Mouse (Mus musculus) midbrain, postnatal 0 days (tissue): ENCODE results near the gene Pard3b. TPM values are rescaled to one million over a fixed set of nuclear protein-coding genes. Genes with fewer than 3 reads are reported as not detected.

Experiments used
- ATAC-seq: fragments of 200-750 bp; cut with Nextera tagmentation; 2 replicates; pipeline ENCODE4 v1.8.0; 2017; ENCODE audit warnings: moderate number of reproducible peaks, mild to moderate bottlenecking, moderate TSS enrichment, moderate library complexity; ENCODE audit not compliant: low FRiP score
- DNase-seq: peaks from one replicate; pipeline ENCODE4 v3.0.0-alpha.2; 2015; ENCODE audit warnings: low spot score
- H3K27ac ChIP-seq: fragments of 300-500 bp; sonication (generic); 2 replicates; pipeline ENCODE4 v1.5.1; 2014; ENCODE audit warnings: low read depth, mild to moderate bottlenecking, low read length, mixed read lengths
- H3K27me3 ChIP-seq: fragments of 300-500 bp; sonication (generic); 2 replicates; pipeline ENCODE4 v1.6.1; 2014; ENCODE audit warnings: low read length, control low read depth, mixed read lengths; ENCODE audit not compliant: insufficient read depth
- H3K36me3 ChIP-seq: fragments of 300-500 bp; sonication (generic); 2 replicates; pipeline ENCODE4 v1.6.1; 2014; ENCODE audit warnings: low read length, control low read depth, mixed read lengths; ENCODE audit not compliant: insufficient read depth
- H3K4me1 ChIP-seq: fragments of 300-500 bp; sonication (generic); 2 replicates; pipeline ENCODE4 v1.6.1; 2014; ENCODE audit warnings: mild to moderate bottlenecking, control low read depth, antibody characterized with exemption, low read length, mixed read lengths; ENCODE audit not compliant: insufficient read depth
- H3K4me2 ChIP-seq: fragments of 300-500 bp; sonication (generic); 2 replicates; pipeline ENCODE4 v1.6.1; 2014; ENCODE audit warnings: low read depth, mild to moderate bottlenecking, low read length, mixed read lengths; ENCODE audit not compliant: poor library complexity, severe bottlenecking
- H3K4me3 ChIP-seq: fragments of 300-500 bp; sonication (generic); 2 replicates; pipeline ENCODE4 v1.5.1; 2014; ENCODE audit warnings: low read depth, mild to moderate bottlenecking, low read length, moderate library complexity
- H3K9ac ChIP-seq: fragments of 300-500 bp; sonication (generic); replicated peaks from 2 replicates; pipeline ENCODE4 v1.6.1; 2014; ENCODE audit warnings: mild to moderate bottlenecking, low read length, moderate library complexity, mixed read lengths; ENCODE audit not compliant: poor library complexity, severe bottlenecking
- H3K9me3 ChIP-seq: fragments of 300-500 bp; sonication (generic); 2 replicates; pipeline ENCODE4 v1.6.1; 2016; ENCODE audit warnings: low read length, control low read depth
- CTCF ChIP-seq: IDR thresholded peaks from 2 replicates; pipeline ENCODE4 v1.5.1; 2016; ENCODE audit warnings: antibody characterized with exemption, mild to moderate bottlenecking
- WGBS: fragments of 180-500 bp; shearing (Covaris S2); extraction: QIAGEN DNeasy Blood & Tissue Kit; methylation state at CpG from one replicate; pipeline ENCODE4 v1.1.7; 2014; 5-methylcytosine and 5-hydroxymethylcytosine counted together
- polyA plus RNA-seq: library from polyadenylated mRNA; unstranded; fragments of >200 nt; fragmentation: Nextera tagmentation; extraction: Ambion mirVana; gene quantifications from 2 replicates; pipeline ENCODE4 v1.2.1, GENCODE M21; 2015
- total RNA-seq: library from RNA; depleted of rRNA; stranded (reverse); fragments of >200 nt; gene quantifications from 2 replicates; pipeline ENCODE4 v1.2.3, GENCODE M21; 2014

Gene Pard3b
- total and polyA plus RNA-seq, 2 experiments from 2014 or later: 5.3 to 7.0 TPM

DNA sequence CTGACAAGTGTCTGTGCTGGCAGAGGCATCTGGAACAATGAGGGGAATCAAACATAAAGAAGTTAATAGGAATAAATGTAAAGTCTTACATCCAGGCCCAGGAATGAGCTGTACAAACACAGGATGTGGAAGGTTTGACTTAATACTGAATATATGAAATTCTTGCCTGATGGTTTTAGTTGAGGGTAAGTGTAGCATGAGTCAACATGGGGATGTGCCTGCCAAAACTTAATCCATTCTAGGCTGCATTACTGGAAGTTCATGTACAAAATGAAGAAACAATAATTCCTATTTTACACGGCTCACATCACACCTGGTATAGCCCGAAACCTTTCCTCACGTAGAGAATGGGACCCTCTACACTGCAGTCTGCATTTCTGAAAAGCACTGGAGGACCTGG is 805.8 kb downstream of the Pard3b start:
- WGBS: 94% methylated on average over 3 of the region's 3 CpGs
- no peaks in the 10 kb centered on the region for H3K9me3 ChIP-seq
- no peak overlapping the region for H3K9ac ChIP-seq
- no peak for DNase-seq
- H3K4me3 ChIP-seq: no peak overlapping the region
- no peak overlapping the region for H3K4me2 ChIP-seq
- no peaks in the 10 kb centered on the region for H3K4me1 ChIP-seq
- H3K27ac ChIP-seq: no peak overlapping the region
- TF ChIP-seq CTCF: no peak
- ATAC-seq: no peak
- H3K27me3 ChIP-seq: no peaks in the 10 kb centered on the region
- no peaks in the 10 kb centered on the region for H3K36me3 ChIP-seq

- H3K27ac ChIP-seq: no peak overlapping the region
- H3K4me2 ChIP-seq: no peak overlapping the region
- no peaks in the 10 kb centered on the region for H3K27me3 ChIP-seq
- WGBS: 71% methylated on average over 1 of the region's 1 CpGs
- H3K9ac ChIP-seq: no peak overlapping the region
- DNase-seq: peak; percentile 17
- no peak for TF ChIP-seq CTCF
- no peaks in the 10 kb centered on the region for H3K36me3 ChIP-seq
- no peaks in the 10 kb centered on the region for H3K4me1 ChIP-seq
- ATAC-seq: no peak
- no peaks in the 10 kb centered on the region for H3K9me3 ChIP-seq
- H3K4me3 ChIP-seq: no peak overlapping the region
These were observed 808.2 kb downstream of the Pard3b start for GRCm38 (mm10) chr1:62446818-62447217.

- DNase-seq: peak; percentile 19
- no peak overlapping the region for H3K4me3 ChIP-seq
- no peak overlapping the region for H3K27ac ChIP-seq
- 71% methylated on average over 7 of the region's 7 CpGs for WGBS
- H3K4me2 ChIP-seq: no peak overlapping the region
- TF ChIP-seq CTCF: no peak
- H3K9ac ChIP-seq: no peak overlapping the region
- no peak for ATAC-seq
- H3K36me3 ChIP-seq: no peaks in the 10 kb centered on the region
- H3K4me1 ChIP-seq: no peaks in the 10 kb centered on the region
- H3K9me3 ChIP-seq: no peaks in the 10 kb centered on the region
- H3K27me3 ChIP-seq: no peaks in the 10 kb centered on the region
These were observed 810.7 kb downstream of the Pard3b start for GRCm38 (mm10) chr1:62449193-62449875.

- H3K27ac ChIP-seq: no peak overlapping the region
These were observed 826.9 kb downstream of the Pard3b start for GRCm38 (mm10) chr1:62465536-62465935.

GRCm38 (mm10) chr1:62466544-62466943 is 827.9 kb downstream of the Pard3b start:
- no peak overlapping the region for H3K4me3 ChIP-seq
- 93% methylated on average over 1 of the region's 1 CpGs for WGBS
- H3K27ac ChIP-seq: no peak overlapping the region
- H3K9me3 ChIP-seq: no peaks in the 10 kb centered on the region
- no peaks in the 10 kb centered on the region for H3K36me3 ChIP-seq
- ATAC-seq (no peak), DNase-seq (no peak)
- TF ChIP-seq CTCF: no peak
- no peaks in the 10 kb centered on the region for H3K27me3 ChIP-seq
- H3K4me2 ChIP-seq: no peak overlapping the region
- H3K9ac ChIP-seq: no peak overlapping the region
- H3K4me1 ChIP-seq: no peaks in the 10 kb centered on the region

More at GRCm38 (mm10) chr1:62465536-62465935, 826.9 kb downstream of the Pard3b start:
- WGBS: 63% methylated on average over 8 of the region's 8 CpGs
- Histone ChIP-seq H3K9ac (no peak overlapping the region), H3K4me1 (no peaks in the 10 kb centered on the region), H3K36me3 (no peaks in the 10 kb centered on the region), H3K4me2 (no peak overlapping the region), H3K27me3 (no peaks in the 10 kb centered on the region), H3K9me3 (no peaks in the 10 kb centered on the region), H3K4me3 (no peak overlapping the region)
- ATAC-seq (no peak), DNase-seq (no peak)
- no peak for TF ChIP-seq CTCF

GRCm38 (mm10) chr1:62483059-62483458 is 844.4 kb downstream of the Pard3b start:
- Histone ChIP-seq H3K4me3 (no peak overlapping the region), H3K4me1 (no peaks in the 10 kb centered on the region), H3K4me2 (no peak overlapping the region), H3K36me3 (no peaks in the 10 kb centered on the region), H3K27me3 (no peaks in the 10 kb centered on the region), H3K9ac (no peak overlapping the region), H3K9me3 (no peaks in the 10 kb centered on the region), H3K27ac (no peak overlapping the region)
- WGBS: 93% methylated on average over 2 of the region's 2 CpGs
- DNase-seq: no peak
- TF ChIP-seq CTCF: no peak
- no peak for ATAC-seq
